Mouse (Mus musculus): ENCODE results near the gene Itgb4.

Gene Itgb4

GRCm38 (mm10) chr11:115974309-115975082, at the start of gene Itgb4:
Itgb4 (plus strand) TSS chr11:115974709.
- DNase-seq = no peak

GRCm38 (mm10) chr11:115929031-115929430, 45.5 kb upstream of the Itgb4 start:
- DNase-seq = no peak

- DNase-seq = no peak
Observed at GRCm38 (mm10) chr11:115929818-115930217, 44.7 kb upstream of the Itgb4 start.

- DNase-seq = no peak
Observed at GRCm38 (mm10) chr11:115931235-115931634, 43.3 kb upstream of the Itgb4 start.

GRCm38 (mm10) chr11:115933108-115933746, 41.3 kb upstream of the Itgb4 start, which contains the start of the genes Sap30bp and Recql5:
Sap30bp (plus strand) TSS chr11:115933282.
Recql5 (minus strand) TSS chr11:115933477.
- peak; percentile 97 for DNase-seq

GRCm38 (mm10) chr11:115933747-115934110, 40.8 kb upstream of the Itgb4 start:
- no peak for DNase-seq

GRCm38 (mm10) chr11:115939690-115940329, 34.7 kb upstream of the Itgb4 start:
- peak; percentile 46 for DNase-seq

- no peak for DNase-seq
Observed at GRCm38 (mm10) chr11:115941980-115942379, 32.5 kb upstream of the Itgb4 start.

- no peak for DNase-seq
Observed at GRCm38 (mm10) chr11:115945247-115945646, 29.3 kb upstream of the Itgb4 start.

GRCm38 (mm10) chr11:115946221-115946828, 28.2 kb upstream of the Itgb4 start:
- DNase-seq = no peak

- DNase-seq = no peak
Observed at GRCm38 (mm10) chr11:115948316-115948715, 26.2 kb upstream of the Itgb4 start.

- DNase-seq = no peak
Observed at GRCm38 (mm10) chr11:115950719-115951118, 23.8 kb upstream of the Itgb4 start.

- DNase-seq = no peak
Observed at GRCm38 (mm10) chr11:115954712-115955111, 19.8 kb upstream of the Itgb4 start.

- DNase-seq = no peak
Observed at GRCm38 (mm10) chr11:115955195-115955858, 19.2 kb upstream of the Itgb4 start.

GRCm38 (mm10) chr11:115956453-115956852, 18.1 kb upstream of the Itgb4 start:
- no peak for DNase-seq

- no peak for DNase-seq
Observed at GRCm38 (mm10) chr11:115957971-115958370, 16.5 kb upstream of the Itgb4 start.

- DNase-seq = no peak
Observed at GRCm38 (mm10) chr11:115959018-115959417, 15.5 kb upstream of the Itgb4 start.

GRCm38 (mm10) chr11:115962651-115963412, 11.7 kb upstream of the Itgb4 start:
- no peak for DNase-seq

- no peak for DNase-seq
Observed at GRCm38 (mm10) chr11:115964977-115965604, 9.4 kb upstream of the Itgb4 start.

- no peak for DNase-seq
Observed at GRCm38 (mm10) chr11:115968731-115969405, 5.6 kb upstream of the Itgb4 start.
